8 mouse cellular contexts compared by ENCODE assay signal in genomic region chr13:23745381-23746161, GRCm38 (mm10). TPM values are rescaled to one million over a fixed set of nuclear protein-coding genes. Genes with fewer than 3 reads are reported as not detected.
DNase-seq lines count a peak whose midpoint lies in the region; ATAC-seq and TF ChIP-seq lines count a peak whose summit lies in the region.

Gene Hist1h3c, minus strand, starts transcription at chr13:23745602.

- peak within 1 kb of the TSS; percentile 63 for H3K4me2 ChIP-seq in forebrain, embryonic 12.5 days
- H3K4me2 ChIP-seq in heart, postnatal 0 days (ENCODE audit: low read depth, low read length), result peak within 1 kb of the TSS; percentile 60
- H3K4me2 ChIP-seq in neural tube, embryonic 15.5 days, result peak within 1 kb of the TSS; percentile 81

- H3K4me3 ChIP-seq in ES-Bruce4 (ENCODE audit: low read depth, low read length), result peak within 1 kb of the TSS; percentile 78
- peak within 1 kb of the TSS; percentile 45 for H3K4me3 ChIP-seq in forebrain, embryonic 12.5 days (replicated peaks)
- H3K4me3 ChIP-seq in heart, postnatal 0 days (ENCODE audit: low read depth, low read length), result peak within 1 kb of the TSS; percentile 38
- H3K4me3 ChIP-seq in neural tube, embryonic 15.5 days (replicated peaks), result peak within 1 kb of the TSS; percentile 46
- H3K4me3 ChIP-seq in thymus, adult 2 months (ENCODE audit: control insufficient read depth, insufficient read depth, low read length), result peak within 1 kb of the TSS; percentile 60

- TF ChIP-seq POLR2A in ES-Bruce4 (IDR thresholded peaks at IDR 0.05; ENCODE audit: insufficient read depth, low read length), result peak; percentile 92
- TF ChIP-seq POLR2A in thymus, adult 2 months (IDR thresholded peaks at IDR 0.05; ENCODE audit: control insufficient read depth, extremely low read depth, insufficient read depth, low read length, poor library complexity), result peak; percentile 43; the same call in 1 of the 2 replicates

- peaks cover 2% of the 10 kb centered on the region for H3K4me1 ChIP-seq in ES-Bruce4 (ENCODE audit: control insufficient read depth, insufficient read depth, low read length)
- H3K4me1 ChIP-seq in forebrain, embryonic 12.5 days, result peaks cover 21% of the 10 kb centered on the region
- H3K4me1 ChIP-seq in heart, postnatal 0 days (ENCODE audit: control insufficient read depth, insufficient read depth), result peaks cover 16% of the 10 kb centered on the region; the same call in 1 of the 2 replicates
- peaks cover 16% of the 10 kb centered on the region for H3K4me1 ChIP-seq in neural tube, embryonic 15.5 days
- peaks cover 4% of the 10 kb centered on the region for H3K4me1 ChIP-seq in thymus, adult 2 months (replicated peaks; ENCODE audit: control insufficient read depth, insufficient read depth, low read length)

- no peaks in the 10 kb centered on the region for H3K9me3 ChIP-seq in ES-Bruce4 (replicated peaks; ENCODE audit: control insufficient read depth, insufficient read depth, low read length, poor library complexity, severe bottlenecking)
- no peaks in the 10 kb centered on the region for H3K9me3 ChIP-seq in forebrain, embryonic 12.5 days
- H3K9me3 ChIP-seq in heart, postnatal 0 days (replicated peaks; ENCODE audit: control insufficient read depth, low read length), result no peaks in the 10 kb centered on the region
- H3K9me3 ChIP-seq in neural tube, embryonic 15.5 days (replicated peaks), result no peaks in the 10 kb centered on the region

- H3K27ac ChIP-seq in ES-Bruce4 (ENCODE audit: insufficient read depth, low read length), result peak within 1 kb of the TSS; percentile 99
- H3K27ac ChIP-seq in forebrain, embryonic 12.5 days, result peak within 1 kb of the TSS; percentile 99
- H3K27ac ChIP-seq in heart, postnatal 0 days (ENCODE audit: low read depth), result peak within 1 kb of the TSS; percentile 98
- peak within 1 kb of the TSS; percentile 96 for H3K27ac ChIP-seq in neural tube, embryonic 15.5 days (replicated peaks)
- peak within 1 kb of the TSS; percentile 95 for H3K27ac ChIP-seq in thymus, adult 2 months (ENCODE audit: control insufficient read depth, insufficient read depth, low read length)

- H3K27me3 ChIP-seq in ES-Bruce4 (ENCODE audit: control insufficient read depth, insufficient read depth, low read length, poor library complexity, severe bottlenecking), result no peaks in the 10 kb centered on the region
- H3K27me3 ChIP-seq in forebrain, embryonic 12.5 days, result no peaks in the 10 kb centered on the region
- no peaks in the 10 kb centered on the region for H3K27me3 ChIP-seq in heart, postnatal 0 days (ENCODE audit: control insufficient read depth, insufficient read depth, low read length)
- H3K27me3 ChIP-seq in neural tube, embryonic 15.5 days (replicated peaks), result no peaks in the 10 kb centered on the region
- H3K27me3 ChIP-seq in thymus, adult 2 months (ENCODE audit: control insufficient read depth, insufficient read depth, low read length), result no peaks in the 10 kb centered on the region

- peak within 1 kb of the TSS; percentile 92 for H3K9ac ChIP-seq in ES-Bruce4 (ENCODE audit: low read depth, poor library complexity, severe bottlenecking)
- H3K9ac ChIP-seq in forebrain, embryonic 12.5 days, result peak within 1 kb of the TSS; percentile 75
- peak within 1 kb of the TSS; percentile 49 for H3K9ac ChIP-seq in heart, postnatal 0 days (replicated peaks; ENCODE audit: low read depth, low read length)
- H3K9ac ChIP-seq in neural tube, embryonic 15.5 days (replicated peaks), result peak within 1 kb of the TSS; percentile 51

- TF ChIP-seq CTCF in ES-Bruce4 (IDR thresholded peaks at IDR 0.05; ENCODE audit: low read depth, low read length), result no peak
- TF ChIP-seq CTCF in heart, postnatal 0 days (IDR thresholded peaks at IDR 0.05; ENCODE audit: low read depth), result no peak
- no peak for TF ChIP-seq CTCF in thymus, adult 2 months (IDR thresholded peaks at IDR 0.05; ENCODE audit: borderline replicate concordance, control insufficient read depth, extremely low read depth, insufficient read depth, low read length, poor library complexity)

- DNase-seq in c-Kit-positive CD71-positive TER-119-positive erythroid progenitor cells, embryonic 14.5 days (ENCODE audit: low spot score), result peak; percentile 96
- peak; percentile 96 for DNase-seq in heart, postnatal 0 days (ENCODE audit: low spot score)
- peak; percentile 87 to 92 for DNase-seq in kidney, postnatal 36 days
- peak; percentile 79 to 84 for DNase-seq in lung, adult 18-20 months
- DNase-seq in thymus, adult 2 months, result peak; percentile 87

- TF ChIP-seq EP300 in ES-Bruce4 (IDR thresholded peaks at IDR 0.05; ENCODE audit: insufficient read depth, low read depth, low read length), result no peak
- TF ChIP-seq EP300 in heart, postnatal 0 days (IDR thresholded peaks at IDR 0.05; ENCODE audit: low read depth), result 0 out of 2 replicates have a peak, but pooled peaks have one; percentile 6

- peak; percentile 72 for ATAC-seq in forebrain, embryonic 12.5 days (ENCODE audit: low FRiP score)
- peak; percentile 60 for ATAC-seq in heart, postnatal 0 days (ENCODE audit: insufficient read depth, low read depth)
- ATAC-seq in neural tube, embryonic 15.5 days (ENCODE audit: low FRiP score), result peak; percentile 81

- H3K36me3 ChIP-seq in ES-Bruce4 (ENCODE audit: control insufficient read depth, insufficient read depth, low read length, poor library complexity, severe bottlenecking), result no peaks in the 10 kb centered on the region
- H3K36me3 ChIP-seq in forebrain, embryonic 12.5 days (replicated peaks), result no peaks in the 10 kb centered on the region
- no peaks in the 10 kb centered on the region for H3K36me3 ChIP-seq in heart, postnatal 0 days (replicated peaks; ENCODE audit: control insufficient read depth, insufficient read depth, low read length)
- no peaks in the 10 kb centered on the region for H3K36me3 ChIP-seq in neural tube, embryonic 15.5 days
- H3K36me3 ChIP-seq in thymus, adult 2 months (ENCODE audit: control insufficient read depth, insufficient read depth, low read length), result no peaks in the 10 kb centered on the region

- under 1% methylated on average over 26 of the region's 28 CpGs for WGBS in forebrain, embryonic 12.5 days
- 2% methylated on average over 24 of the region's 28 CpGs for WGBS in heart, postnatal 0 days
- WGBS in neural tube, embryonic 15.5 days, result 1% methylated on average over 27 of the region's 28 CpGs
- WGBS in thymus, adult 2 months, result under 1% methylated on average over 25 of the region's 28 CpGs

RNA-seq across cellular contexts. Expression of gene Hist1h3c, which starts in this region (rescaled TPM):
- 3.6 and 8.6 TPM in 2 replicates for polyA plus RNA-seq in ES-Bruce4 (2011; ENCODE audit: insufficient read depth, insufficient read length, low read depth, missing spikeins)
- 11.1 and 13.8 TPM in 2 replicates for polyA plus RNA-seq in forebrain, embryonic 12.5 days (2016; fragmentation: Nextera tagmentation; extraction: Ambion mirVana)
- 1,907 and 3,007 TPM in 2 replicates for total RNA-seq in heart, postnatal 0 days (2014; rRNA removed; ENCODE audit: low replicate concordance)
- 1.2 and 1.3 TPM in 2 replicates for polyA plus RNA-seq in heart, postnatal 0 days (2015; fragmentation: Nextera tagmentation; extraction: Ambion mirVana)
- polyA plus RNA-seq in neural tube, embryonic 15.5 days (2015; fragmentation: Nextera tagmentation; extraction: Ambion mirVana), result 0.78 and 2.4 TPM in 2 replicates
- polyA plus RNA-seq in thymus, adult 2 months (2012; rRNA removed), result 377 and 602 TPM in 2 replicates

Comparison
In these comparisons a context has a peak if more than half of its experiments do, and no peak if none do; other contexts are left out.
1. Peak in every context shown above with its lines: DNase-seq, ATAC-seq, H3K4me3 ChIP-seq and H3K27ac ChIP-seq.
2. RNA of gene Hist1h3c (polyA plus RNA-seq): 377 to 602 TPM in thymus, adult 2 months; 11.1 to 13.8 TPM in forebrain, embryonic 12.5 days, 3.6 to 8.6 TPM in ES-Bruce4, 1.2 to 1.3 TPM in heart, postnatal 0 days and 0.78 to 2.4 TPM in neural tube, embryonic 15.5 days; every median in the first group is over 10 times any median in the second.